Mouse (Mus musculus) liver, adult 10 weeks (tissue): ENCODE measurements around the gene E130311K13Rik. TPM values are rescaled to one million over a fixed set of nuclear protein-coding genes. Genes with fewer than 3 reads are reported as not detected.

Experiments used
- polyA plus RNA-seq: library from polyadenylated mRNA; stranded (reverse); fragments of 350-450 nt; fragmentation: Illumina TruSeq; extraction: RNeasy Lipid Tissue Mini Kit (QIAGEN cat#74804); gene quantifications from one replicate; pipeline ENCODE4 v1.2.3, GENCODE M21; 2014; ENCODE audit warnings: low read depth, low replicate concordance

Gene E130311K13Rik
- polyA plus RNA-seq = 9.4 TPM

DNA sequence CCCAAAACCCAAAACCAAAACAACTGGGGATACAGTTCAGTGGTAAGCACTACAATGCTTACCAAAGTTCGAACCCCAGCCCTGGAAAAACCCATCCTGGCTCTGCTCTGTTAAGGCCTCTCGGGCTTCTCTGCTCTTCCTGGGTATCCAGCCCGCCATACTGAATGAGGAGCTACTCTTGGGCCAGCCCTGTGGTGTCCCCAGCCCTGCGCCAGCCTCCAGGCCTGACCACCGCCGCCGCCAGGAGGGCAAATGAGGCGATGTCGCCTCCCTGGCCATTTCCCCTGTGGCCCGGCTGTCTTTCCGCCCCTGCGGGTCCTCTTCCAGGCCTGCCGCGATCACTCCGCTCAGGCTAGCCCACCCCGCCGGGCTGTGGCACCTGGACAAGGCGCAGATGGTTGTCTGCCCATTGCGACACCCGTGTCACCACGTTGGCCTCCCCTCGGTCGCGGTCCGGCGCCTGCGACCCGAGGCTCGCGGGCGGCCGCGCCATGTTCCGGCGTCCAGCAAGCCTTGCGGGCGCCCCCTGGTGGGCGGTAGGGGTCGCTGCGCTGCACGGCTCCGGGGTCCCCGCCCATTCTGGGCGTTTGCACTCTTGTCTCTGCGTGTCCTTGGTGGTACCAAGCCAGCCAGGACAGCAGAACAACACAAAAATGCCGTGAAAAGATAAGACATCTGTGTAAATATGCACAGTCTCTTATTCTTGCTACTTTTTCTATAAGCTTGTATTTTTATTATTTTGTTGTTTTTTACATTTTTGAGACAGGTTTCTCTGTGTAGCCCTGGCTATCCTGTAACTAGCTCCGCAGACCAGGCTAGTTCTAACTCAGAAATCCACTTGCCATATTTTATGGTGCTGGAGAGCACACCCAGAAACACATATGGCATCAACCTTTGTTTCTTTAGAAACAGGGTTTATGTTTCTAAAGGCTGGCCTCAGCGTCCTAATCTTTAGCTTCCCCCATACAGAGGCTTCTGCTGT, at the start of gene E130311K13Rik:
Gene E130311K13Rik, minus strand, starts transcription at position 595 of the 982 bp plus-strand sequence.

DNA sequence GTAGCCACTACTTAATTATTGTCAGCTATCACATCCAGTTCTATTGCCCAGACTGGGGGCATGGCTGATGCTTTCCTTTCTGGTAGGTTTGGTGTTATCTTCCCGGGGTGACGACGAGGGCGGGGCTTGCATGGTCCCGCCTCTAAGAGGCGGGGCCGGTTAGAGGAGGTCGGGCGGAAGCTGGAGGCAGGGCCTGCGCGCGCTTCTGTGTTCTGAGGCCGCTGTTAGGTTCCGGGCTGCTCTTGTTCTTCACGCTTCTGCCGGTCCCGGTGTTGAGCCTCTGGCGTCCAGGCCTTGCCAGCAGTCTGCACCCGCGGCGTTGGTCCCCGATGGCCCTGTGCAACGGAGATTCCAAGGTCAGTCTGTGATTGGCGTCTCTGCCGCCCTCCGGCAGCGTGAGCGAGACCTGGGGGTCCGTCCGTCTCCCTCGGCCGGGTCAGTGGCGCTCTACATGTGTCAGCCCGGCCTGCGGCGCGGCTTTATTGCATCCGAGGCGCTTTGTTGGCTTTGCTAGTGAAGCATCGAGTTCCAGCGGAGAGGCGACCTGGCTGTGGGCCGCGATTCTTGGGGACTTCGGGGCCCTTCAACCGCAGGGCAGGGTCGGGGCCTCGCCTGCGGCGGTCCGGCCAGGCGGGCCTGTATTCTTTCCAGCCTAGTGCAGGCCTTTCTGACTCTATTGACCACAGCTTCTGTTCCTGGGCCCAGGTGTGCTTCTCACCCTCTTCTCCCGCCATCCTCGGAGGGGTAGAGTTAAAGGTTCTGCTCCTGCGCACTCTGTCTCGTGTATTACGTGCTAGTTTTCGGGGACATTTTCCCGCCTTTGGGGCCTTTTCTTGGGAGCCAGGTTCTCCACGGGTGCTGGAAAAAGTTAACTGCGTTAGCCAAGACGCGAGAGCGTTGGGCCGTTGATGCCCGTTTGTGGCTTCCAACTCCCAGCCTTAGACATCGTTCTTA, 47.0 kb upstream of the E130311K13Rik start, which contains the start of gene Gmps:
Gene Gmps, plus strand, starts transcription at position 152 of the 954 bp plus-strand sequence.

DNA sequence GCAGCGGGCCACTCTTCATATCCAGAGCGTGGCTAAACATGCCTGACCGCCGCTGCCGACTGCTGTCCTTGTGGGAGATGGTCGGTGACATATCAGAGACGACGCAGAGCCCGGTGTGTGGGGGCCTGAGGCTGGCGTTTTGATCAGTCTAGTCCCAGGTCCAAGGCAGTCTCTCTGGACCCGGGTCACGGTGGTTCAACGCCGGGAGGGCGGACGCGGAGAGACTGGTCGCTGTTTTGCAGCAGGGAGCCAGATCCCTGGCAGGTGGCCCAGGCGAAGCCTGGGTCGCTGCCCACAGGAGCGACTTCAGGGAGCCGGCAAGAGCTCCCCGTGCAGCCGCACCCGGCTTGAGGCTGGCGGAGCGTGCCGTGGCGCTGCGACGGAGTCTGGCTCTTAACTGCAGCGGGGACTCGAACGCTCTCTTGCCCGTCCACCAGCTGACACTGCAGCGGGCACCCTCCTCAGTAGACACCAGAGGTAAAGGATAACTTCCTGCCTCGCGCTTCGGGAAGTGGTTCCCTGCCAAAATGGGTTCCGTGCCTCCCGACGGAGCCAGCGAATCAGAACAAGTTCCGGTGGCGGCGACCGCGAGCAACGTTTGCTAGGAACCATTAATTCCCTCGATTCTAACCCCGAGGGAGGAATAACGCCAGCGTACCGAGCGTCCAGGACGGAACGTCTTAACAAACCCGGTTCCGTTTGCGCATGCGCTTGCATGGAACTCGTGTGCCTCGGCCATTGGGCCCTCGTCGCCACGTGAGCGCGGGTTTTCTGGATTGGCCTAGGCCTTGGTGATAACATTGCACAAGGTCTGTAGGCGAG, 35.0 kb upstream of the E130311K13Rik start, which contains the start of gene Slc33a1:
Gene Slc33a1, minus strand, starts transcription at position 669 of the 822 bp plus-strand sequence.

DNA sequence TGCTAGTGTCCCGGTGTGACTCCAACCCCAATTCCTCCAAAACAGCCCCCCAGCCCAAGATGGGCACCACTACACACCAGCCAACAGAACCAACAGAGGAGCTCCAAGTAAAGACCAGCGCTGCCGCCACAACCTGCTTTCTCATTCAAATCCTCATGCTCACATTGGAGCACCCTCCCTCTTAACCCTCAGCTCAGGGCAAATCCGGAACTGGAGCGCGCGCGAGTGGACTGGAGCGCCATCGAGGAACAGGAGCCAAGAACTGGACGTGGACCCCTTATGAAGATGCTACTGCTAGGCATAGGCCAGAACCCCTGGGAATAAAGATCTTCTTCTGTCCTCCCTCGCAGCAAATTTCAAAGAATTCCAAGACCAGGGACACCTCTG, 30.0 kb downstream of the E130311K13Rik start, which contains the start of gene Plch1:
Gene Plch1, minus strand, starts transcription at position 164 of the 387 bp plus-strand sequence.

Other genes starting within 250 kb of the E130311K13Rik start
- gene Plch1, start 30.0 kb downstream of the E130311K13Rik start, polyA plus RNA-seq = 0.11 TPM
- 89.6 TPM for gene Slc33a1, start 35.3 kb upstream of the E130311K13Rik start, polyA plus RNA-seq
- 27.9 TPM for gene Gmps, start 46.6 kb upstream of the E130311K13Rik start, polyA plus RNA-seq
- not detected for gene Vmn2r1, start 152.1 kb upstream of the E130311K13Rik start, polyA plus RNA-seq
- not detected for gene Vmn2r2, start 212.5 kb upstream of the E130311K13Rik start, polyA plus RNA-seq